Mouse (Mus musculus): ENCODE results near the gene Fcnb. TPM values are rescaled to one million over a fixed set of nuclear protein-coding genes. Genes with fewer than 3 reads are reported as not detected.

Fcnb gene
- total RNA-seq, 2 experiments from 2014 or later = 139 to 149 TPM

GRCm38 (mm10) chr2:28036788-28037187 lies 47.9 kb downstream of the Fcnb start:
- no peak for ATAC-seq (replicated peaks; ENCODE audit: poor library complexity)

GRCm38 (mm10) chr2:28034011-28034710 lies 50.5 kb downstream of the Fcnb start:
- no peak for ATAC-seq (replicated peaks; ENCODE audit: poor library complexity)

- peak; percentile 71 for ATAC-seq (replicated peaks; ENCODE audit: poor library complexity)
Observed at GRCm38 (mm10) chr2:28032469-28032868, 52.2 kb downstream of the Fcnb start.

GRCm38 (mm10) chr2:28031860-28032259 lies 52.8 kb downstream of the Fcnb start:
- peak; percentile 44 for ATAC-seq (replicated peaks; ENCODE audit: poor library complexity)

Other genes with a start within 250 kb of the Fcnb start
- 2.4 and 2.5 TPM in 2 replicates for gene Col5a1, start 198.5 kb downstream of the Fcnb start, total RNA-seq (2015)
- gene Col5a1, start 198.5 kb downstream of the Fcnb start, total RNA-seq (2017) = 0.58 and 1.0 TPM in 2 replicates
- gene Olfm1, start 108.1 kb upstream of the Fcnb start, total RNA-seq (2015) = 2.6 and 2.9 TPM in 2 replicates
- gene Olfm1, start 108.1 kb upstream of the Fcnb start, total RNA-seq (2017) = 1.8 and 5.4 TPM in 2 replicates

Data from megakaryocyte progenitor cell, adult 5-6 weeks (primary cell).